Mouse (Mus musculus) subcutaneous adipose tissue, adult 2 months (tissue): Measurements from ENCODE around the gene Cyp2j8. TPM values are rescaled to one million over a fixed set of nuclear protein-coding genes. Genes with fewer than 3 reads are reported as not detected.

Source experiments
- polyA plus RNA-seq: library from polyadenylated mRNA; depleted of rRNA; stranded (reverse); fragments of >200 nt; gene quantifications from 2 replicates; pipeline ENCODE4 v1.2.3, GENCODE M21; 2012; ENCODE audit warnings: low replicate concordance; rRNA removed

Cyp2j8 gene
- not detected in 2 replicates for polyA plus RNA-seq

DNA sequence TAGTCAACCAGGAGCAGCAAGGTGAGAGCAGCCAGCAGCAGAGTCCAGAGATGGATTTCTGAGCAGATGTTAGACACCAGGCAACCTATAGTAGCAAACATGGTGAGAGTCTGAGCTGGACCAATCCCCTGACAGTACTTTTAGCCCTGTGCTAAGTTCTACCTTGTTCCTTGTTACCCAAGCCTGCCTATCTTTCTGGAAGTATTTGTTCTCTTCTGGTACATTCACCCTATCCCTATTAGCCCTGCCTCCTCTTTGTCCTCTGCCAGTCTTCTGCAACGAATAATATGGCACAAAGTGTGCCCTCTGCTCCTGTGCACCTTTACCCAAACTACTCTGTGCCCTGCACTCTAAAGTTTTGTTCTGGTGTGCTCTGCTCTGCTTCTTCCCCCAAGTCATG is at the start of gene Cyp2j8:
Gene Cyp2j8, minus strand, starts transcription at position 101 of the 400 bp plus-strand sequence.

GRCm38 (mm10) chr4:96553133-96553819 is 46.1 kb upstream of the Cyp2j8 start, which contains the start of gene Cyp2j6:
Gene Cyp2j6, minus strand, starts transcription at chr4:96553661.

Other genes starting within 250 kb of the Cyp2j8 start
- gene Cyp2j11, start 158.7 kb downstream of the Cyp2j8 start, polyA plus RNA-seq: not detected in 2 replicates
- 6.6 and 7.0 TPM in 2 replicates for gene Cyp2j6, start 46.3 kb upstream of the Cyp2j8 start, polyA plus RNA-seq
- gene Cyp2j9, start 84.2 kb upstream of the Cyp2j8 start, polyA plus RNA-seq: 7.7 and 10.5 TPM in 2 replicates
- not detected in 2 replicates for gene Cyp2j5, start 156.8 kb upstream of the Cyp2j8 start, polyA plus RNA-seq